Mouse (Mus musculus) liver, adult 2 months (tissue): Measurements from ENCODE around the gene Sh3rf3. TPM values are rescaled to one million over a fixed set of nuclear protein-coding genes. Genes with fewer than 3 reads are reported as not detected.

Experiments used
- DNase-seq: peaks from one replicate; pipeline ENCODE4 v3.0.0-alpha.2; 2011; ENCODE audit warnings: low read depth, low spot score; ENCODE audit errors: extremely low read depth
- H3K27ac ChIP-seq: fragments of 200-500 bp; replicated peaks from 2 replicates; pipeline ENCODE4 v1.5.1; 2012; ENCODE audit warnings: low read depth, mild to moderate bottlenecking, control low read depth, inconsistent platforms, low read length; ENCODE audit not compliant: insufficient read depth
- H3K27me3 ChIP-seq: fragments of 200-500 bp; 2 replicates; pipeline ENCODE4 v1.6.1; 2012; ENCODE audit warnings: mild to moderate bottlenecking, moderate library complexity, low read length, inconsistent platforms; ENCODE audit not compliant: control insufficient read depth, insufficient read depth
- H3K36me3 ChIP-seq: fragments of 200-500 bp; 2 replicates; pipeline ENCODE4 v1.6.1; 2012; ENCODE audit warnings: low read length, inconsistent platforms; ENCODE audit not compliant: control insufficient read depth, insufficient read depth
- H3K4me1 ChIP-seq: fragments of 200-500 bp; 2 replicates; pipeline ENCODE4 v1.6.1; 2011; ENCODE audit warnings: low read length; ENCODE audit not compliant: control insufficient read depth, insufficient read depth
- H3K4me3 ChIP-seq: fragments of 200-500 bp; 2 replicates; pipeline ENCODE4 v1.5.1; 2011; ENCODE audit warnings: low read depth, mild to moderate bottlenecking, control low read depth, low read length, moderate library complexity; ENCODE audit not compliant: insufficient read depth
- H3K79me2 ChIP-seq: fragments of 200-500 bp; 2 replicates; pipeline ENCODE4 v1.6.1; 2012; ENCODE audit warnings: inconsistent platforms, mild to moderate bottlenecking, low read length, moderate library complexity; ENCODE audit not compliant: control insufficient read depth, insufficient read depth
- H3K9ac ChIP-seq: fragments of 200-500 bp; 2 replicates; pipeline ENCODE4 v1.6.1; 2012; ENCODE audit warnings: low read depth, mild to moderate bottlenecking, control low read depth, inconsistent platforms, low read length
- CTCF ChIP-seq: fragments of 200-500 bp; IDR thresholded peaks from 2 replicates; pipeline ENCODE4 v1.5.1; 2011; ENCODE audit warnings: low read depth, low read length, control low read depth
- POLR2A ChIP-seq: fragments of 200-500 bp; IDR thresholded peaks from 2 replicates; pipeline ENCODE4 v1.6.1; 2011; ENCODE audit warnings: low read length, control low read depth; ENCODE audit not compliant: insufficient read depth; ENCODE audit errors: extremely low read depth
- WGBS: fragments of 180-500 bp; shearing (Covaris S2); methylation state at CpG from one replicate; pipeline ENCODE4 v1.1.7; 2018; 5-methylcytosine and 5-hydroxymethylcytosine counted together
- polyA plus RNA-seq: library from polyadenylated mRNA; depleted of rRNA; stranded (reverse); fragments of >200 nt; gene quantifications from 2 replicates; pipeline ENCODE4 v1.2.3, GENCODE M21; 2012
- total RNA-seq: library from RNA; depleted of rRNA; stranded (reverse); fragments of >200 nt; gene quantifications from 2 replicates; pipeline ENCODE4 v1.2.3, GENCODE M21; 2014

Gene Sh3rf3
- total and polyA plus RNA-seq, 2 experiments = not detected

DNA sequence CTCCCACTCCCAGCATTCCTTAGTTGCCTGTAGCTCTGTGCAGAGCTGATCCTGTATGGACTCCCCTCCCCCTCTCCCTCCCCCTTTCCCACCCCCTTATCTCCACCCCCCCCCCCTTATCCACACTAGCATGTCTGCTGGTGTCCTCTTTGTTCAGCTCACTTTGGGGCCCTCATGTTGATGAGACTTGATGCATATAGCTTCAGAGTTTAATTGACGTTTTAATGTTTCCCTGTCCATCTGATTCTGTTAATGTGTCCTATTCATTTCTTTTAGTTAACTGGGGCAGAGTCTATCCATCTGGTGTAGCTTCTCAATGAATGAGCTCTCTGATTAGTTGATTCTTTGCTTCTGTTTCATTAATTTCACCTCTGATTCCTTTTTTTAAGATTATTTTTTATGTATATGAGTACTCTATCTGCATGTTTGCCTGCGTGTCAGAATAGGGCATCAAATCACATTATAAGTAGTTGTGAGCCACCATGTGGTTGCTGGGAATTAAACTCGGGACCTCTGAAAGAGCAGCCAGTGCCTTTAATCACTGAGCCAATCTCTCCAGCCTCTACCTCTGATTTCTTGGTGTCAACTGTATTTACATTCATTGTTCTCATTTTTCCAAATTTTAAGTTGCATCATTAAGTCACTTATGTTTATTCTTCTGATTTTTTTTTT lies 206.3 kb downstream of the Sh3rf3 start:
- H3K27me3 ChIP-seq = no peaks in the 10 kb centered on the region
- no peak for DNase-seq
- no peak overlapping the region for H3K27ac ChIP-seq
- no peaks in the 10 kb centered on the region for H3K4me1 ChIP-seq
- no peak overlapping the region for H3K4me3 ChIP-seq
- H3K79me2 ChIP-seq = no peaks in the 10 kb centered on the region
- 64% methylated on average over 3 of the region's 3 CpGs for WGBS
- TF ChIP-seq POLR2A (no peak), CTCF (no peak)
- H3K9ac ChIP-seq = no peak overlapping the region
- no peaks in the 10 kb centered on the region for H3K36me3 ChIP-seq

DNA sequence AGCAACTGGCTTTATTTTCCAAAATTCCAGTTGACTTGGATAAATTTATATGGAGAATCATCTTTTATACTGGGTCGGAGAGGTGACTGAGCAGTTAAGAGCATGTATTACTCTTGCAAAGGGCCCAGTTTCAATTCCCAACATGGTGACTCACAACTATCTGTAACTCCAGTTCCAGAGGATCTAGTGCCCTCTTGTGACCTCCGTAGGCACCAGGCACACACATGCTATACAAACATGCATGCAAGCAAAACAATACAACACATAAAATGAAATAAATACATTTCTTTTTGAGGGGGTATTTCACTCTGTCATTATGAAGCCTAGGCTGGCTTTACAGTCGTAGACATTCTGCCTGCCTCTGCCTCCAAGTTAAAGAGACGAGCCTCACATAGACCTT lies 237.3 kb downstream of the Sh3rf3 start:
- Histone ChIP-seq H3K79me2 (no peaks in the 10 kb centered on the region), H3K4me1 (no peaks in the 10 kb centered on the region), H3K36me3 (no peaks in the 10 kb centered on the region), H3K4me3 (no peak overlapping the region), H3K27ac (no peak overlapping the region), H3K9ac (no peak overlapping the region), H3K27me3 (no peaks in the 10 kb centered on the region)
- 77% methylated on average over 4 of the region's 4 CpGs for WGBS
- no peak for DNase-seq
- no peak for TF ChIP-seq POLR2A
- no peak for TF ChIP-seq CTCF

DNA sequence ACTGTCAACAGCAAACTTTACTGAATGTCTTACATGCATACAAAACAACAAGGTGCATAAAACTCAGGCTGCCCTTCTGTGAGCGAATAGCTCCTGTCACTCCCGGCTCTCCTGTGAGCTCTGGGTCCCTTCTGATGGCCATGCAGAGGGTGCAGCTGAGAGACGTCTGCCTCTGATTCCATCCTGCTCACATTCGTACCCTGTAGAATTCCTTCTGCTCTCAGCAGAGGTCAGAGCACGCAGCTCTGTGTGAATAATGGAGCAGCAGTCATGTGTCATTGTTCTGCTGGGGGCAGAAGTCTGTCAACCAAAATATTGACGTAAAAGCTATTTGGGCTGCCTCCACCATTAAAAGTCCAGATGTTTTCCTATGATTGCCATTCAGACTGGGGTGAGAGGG lies 243.1 kb downstream of the Sh3rf3 start:
- H3K9ac ChIP-seq = no peak overlapping the region
- no peaks in the 10 kb centered on the region for H3K4me1 ChIP-seq
- no peaks in the 10 kb centered on the region for H3K27me3 ChIP-seq
- no peak for DNase-seq
- H3K36me3 ChIP-seq = no peaks in the 10 kb centered on the region
- H3K79me2 ChIP-seq = no peaks in the 10 kb centered on the region
- H3K4me3 ChIP-seq = no peak overlapping the region
- WGBS = 59% methylated on average over 6 of the region's 6 CpGs
- TF ChIP-seq CTCF (no peak), POLR2A (no peak)
- no peak overlapping the region for H3K27ac ChIP-seq

- Histone ChIP-seq H3K9ac (no peak overlapping the region), H3K27ac (no peak overlapping the region), H3K36me3 (no peaks in the 10 kb centered on the region), H3K4me3 (no peak overlapping the region), H3K4me1 (no peaks in the 10 kb centered on the region), H3K79me2 (no peaks in the 10 kb centered on the region), H3K27me3 (no peaks in the 10 kb centered on the region)
- 71% methylated on average over 6 of the region's 6 CpGs for WGBS
- no peak for DNase-seq
- TF ChIP-seq POLR2A = no peak
- TF ChIP-seq CTCF = no peak
These were observed 253.6 kb downstream of the Sh3rf3 start for GRCm38 (mm10) chr10:59066804-59067203.

- H3K79me2 ChIP-seq = no peaks in the 10 kb centered on the region
- no peaks in the 10 kb centered on the region for H3K27me3 ChIP-seq
- H3K36me3 ChIP-seq = no peaks in the 10 kb centered on the region
- TF ChIP-seq CTCF = no peak
- TF ChIP-seq POLR2A = no peak
- DNase-seq = no peak
- no peaks in the 10 kb centered on the region for H3K4me1 ChIP-seq
- no peak overlapping the region for H3K4me3 ChIP-seq
- WGBS = 77% methylated on average over 4 of the region's 4 CpGs
- no peak overlapping the region for H3K27ac ChIP-seq
- no peak overlapping the region for H3K9ac ChIP-seq
These were observed 259.7 kb downstream of the Sh3rf3 start for GRCm38 (mm10) chr10:59072827-59073226.

DNA sequence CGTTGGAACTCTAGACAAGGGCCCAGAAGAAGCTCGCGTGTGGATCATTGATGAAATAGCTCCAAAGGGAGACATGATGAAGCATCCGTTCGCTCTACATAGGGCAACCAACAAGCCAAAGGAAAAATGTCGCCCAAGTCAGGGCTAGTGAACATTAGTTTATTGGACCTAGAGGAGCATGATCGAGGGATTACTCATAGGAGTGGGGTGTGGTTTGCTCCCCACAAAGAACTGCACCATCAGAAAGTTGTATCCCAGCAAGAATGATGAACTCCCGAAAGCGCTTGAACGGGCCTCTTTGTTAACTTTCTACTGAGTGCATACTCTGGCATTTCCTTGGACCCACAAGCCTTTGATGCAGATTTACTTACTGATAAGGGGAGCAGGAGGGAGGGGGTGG lies 263.5 kb downstream of the Sh3rf3 start:
- Histone ChIP-seq H3K27ac (no peak overlapping the region), H3K4me3 (no peak overlapping the region), H3K79me2 (no peaks in the 10 kb centered on the region), H3K36me3 (no peaks in the 10 kb centered on the region), H3K27me3 (no peaks in the 10 kb centered on the region), H3K4me1 (no peaks in the 10 kb centered on the region), H3K9ac (no peak overlapping the region)
- 87% methylated on average over 10 of the region's 10 CpGs for WGBS
- DNase-seq = no peak
- TF ChIP-seq POLR2A (no peak), CTCF (no peak)
